ENCODE assay signal across 33 mouse cellular contexts in the genomic region with DNA sequence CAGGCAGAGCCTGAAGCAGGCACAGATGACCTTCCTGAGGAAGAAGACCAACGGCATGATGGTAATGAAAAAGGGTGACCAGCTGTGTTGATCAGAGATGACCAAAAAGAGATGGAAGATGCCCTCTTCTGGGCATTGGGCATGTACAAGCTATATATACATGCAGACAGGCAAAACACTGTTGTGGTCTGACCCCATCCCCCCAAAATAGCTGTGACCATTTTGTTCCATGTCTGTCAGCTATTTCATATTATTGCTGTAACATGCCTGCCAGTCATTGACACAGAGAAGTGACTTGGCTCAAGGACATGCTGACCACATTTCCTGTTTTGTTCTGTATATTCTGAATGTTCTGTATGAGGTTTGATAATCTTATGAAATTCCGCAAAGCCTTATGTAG. TPM values are rescaled to one million over a fixed set of nuclear protein-coding genes. Genes with fewer than 3 reads are reported as not detected.
DNase-seq lines count a peak whose midpoint lies in the region; ATAC-seq and TF ChIP-seq lines count a peak whose summit lies in the region.
"Had no signal": no experiment of that assay in that cellular context is flagged by ENCODE, and none has a peak within 500 bp of the region (broad histone marks: within the 10 kb centered on the region; RNA-seq: fewer than 3 reads in every experiment).

No protein-coding gene starts in this region.

- H3K9me3 ChIP-seq in heart, embryonic 12.5 days (replicated peaks) = peaks cover 4% of the 10 kb centered on the region; the same call in 1 of the 2 replicates
- H3K9me3 ChIP-seq: embryonic facial prominence, embryonic 13.5 days; forebrain, embryonic 12.5 days; heart, embryonic 13.5 days; limb, embryonic 10.5 days; limb, embryonic 15.5 days; midbrain, embryonic 15.5 days had no signal

- H3K9ac ChIP-seq in heart, embryonic 12.5 days = no peak overlapping the region
- H3K9ac ChIP-seq: embryonic facial prominence, embryonic 13.5 days; forebrain, embryonic 12.5 days; forebrain, postnatal 0 days; heart, embryonic 13.5 days; hindbrain, embryonic 14.5 days; limb, embryonic 15.5 days; liver, embryonic 14.5 days; lung, embryonic 14.5 days; midbrain, embryonic 15.5 days had no signal

- ATAC-seq in heart, embryonic 12.5 days (ENCODE audit: insufficient number of reproducible peaks, low FRiP score) = no peak
- peak; percentile 71 for ATAC-seq in neutrophil, adult 5-6 weeks (ENCODE audit: extremely low read depth, insufficient number of reproducible peaks, low FRiP score, poor library complexity, severe bottlenecking)
- ATAC-seq: activated CD4-positive, CD25-positive, alpha-beta regulatory T cell, adult 4 months; forebrain, postnatal 0 days; inflammation-experienced regulatory T-cells, adult 6 months; midbrain, embryonic 15.5 days had no signal

- WGBS in heart, embryonic 12.5 days = 76% methylated on average over 2 of the region's 2 CpGs
- WGBS in cerebellum, adult 2 months = 77% methylated on average over 2 of the region's 2 CpGs

- H3K4me2 ChIP-seq in heart, embryonic 12.5 days = no peak overlapping the region
- H3K4me2 ChIP-seq: embryonic facial prominence, embryonic 13.5 days; forebrain, embryonic 12.5 days; heart, embryonic 13.5 days; hindbrain, embryonic 14.5 days; limb, embryonic 15.5 days; lung, embryonic 14.5 days; midbrain, embryonic 15.5 days had no signal

- H3K4me1 ChIP-seq in heart, embryonic 12.5 days (replicated peaks) = peaks cover 16% of the 10 kb centered on the region
- peaks cover 19% of the 10 kb centered on the region for H3K4me1 ChIP-seq in bone marrow macrophage, adult 2 months (ENCODE audit: control insufficient read depth, insufficient read depth, low read length)
- no peaks in the 10 kb centered on the region for H3K4me1 ChIP-seq in cerebellum, adult 2 months (ENCODE audit: control insufficient read depth, insufficient read depth, low read length)
- H3K4me1 ChIP-seq: embryonic facial prominence, embryonic 13.5 days; forebrain, embryonic 12.5 days; limb, embryonic 10.5 days; limb, embryonic 15.5 days; midbrain, embryonic 15.5 days had no signal

- no peaks in the 10 kb centered on the region for H3K36me3 ChIP-seq in heart, embryonic 12.5 days
- H3K36me3 ChIP-seq: embryonic facial prominence, embryonic 13.5 days; forebrain, embryonic 12.5 days; heart, embryonic 13.5 days; limb, embryonic 10.5 days; limb, embryonic 15.5 days; midbrain, embryonic 15.5 days had no signal

- H3K27ac ChIP-seq in heart, embryonic 12.5 days (ENCODE audit: poor library complexity, severe bottlenecking) = no peak overlapping the region
- H3K27ac ChIP-seq in bone marrow macrophage, adult 2 months (ENCODE audit: insufficient read depth, low read depth, low read length) = peak overlapping the region; percentile 29
- H3K27ac ChIP-seq in cerebellum, adult 2 months (ENCODE audit: insufficient read depth, low read length) = no peak overlapping the region
- H3K27ac ChIP-seq: embryonic facial prominence, embryonic 13.5 days; forebrain, embryonic 12.5 days; heart, embryonic 13.5 days; hindbrain, embryonic 14.5 days; limb, embryonic 10.5 days; limb, embryonic 15.5 days; liver, embryonic 14.5 days; midbrain, embryonic 15.5 days had no signal

- H3K27me3 ChIP-seq in heart, embryonic 12.5 days (replicated peaks) = no peaks in the 10 kb centered on the region
- no peaks in the 10 kb centered on the region; the same call in 1 of the 2 replicates for H3K27me3 ChIP-seq in cerebellum, adult 2 months (ENCODE audit: control insufficient read depth, insufficient read depth, low read length)
- H3K27me3 ChIP-seq: embryonic facial prominence, embryonic 13.5 days; forebrain, embryonic 12.5 days; heart, embryonic 13.5 days; limb, embryonic 15.5 days; midbrain, embryonic 15.5 days had no signal

- DNase-seq in heart, adult 18-20 months = peak; percentile 12 to 14
- peak; percentile 26 for DNase-seq in induced T-regulatory cell, adult 2 months (ENCODE audit: low read depth)
- DNase-seq in cerebellum, adult 2 months = no peak
- DNase-seq in yolk sac, embryonic 10.5 days (ENCODE audit: low spot score) = no peak
- DNase-seq in layer of hippocampus, postnatal 36 days = no peak
- DNase-seq: adrenal gland, adult 2 months; adrenal gland, postnatal 36 days; cerebellum, adult 9-10 months; forebrain, postnatal 0 days; gastrocnemius, postnatal 10 days; heart, adult 11 months; heart, postnatal 10 days; kidney, adult 18-20 months; kidney, postnatal 4 days; lung, embryonic 14.5 days; lung, postnatal 36 days; right cerebral cortex, adult 18-20 months; spleen, adult 18-20 months; thymus, postnatal 25 days had no signal

- H3K4me3 ChIP-seq in heart, embryonic 12.5 days = no peak overlapping the region
- H3K4me3 ChIP-seq in bone marrow macrophage, adult 2 months (ENCODE audit: insufficient read depth, low read length) = no peak overlapping the region
- H3K4me3 ChIP-seq in cerebellum, adult 2 months (replicated peaks; ENCODE audit: insufficient read depth, low read depth, low read length) = no peak overlapping the region
- H3K4me3 ChIP-seq: embryonic facial prominence, embryonic 13.5 days; erythroblast, embryonic 14.5 days; forebrain, embryonic 12.5 days; heart, embryonic 13.5 days; limb, embryonic 10.5 days; limb, embryonic 15.5 days; midbrain, embryonic 15.5 days had no signal

- no peak for TF ChIP-seq POLR2A in bone marrow macrophage, adult 2 months (IDR thresholded peaks at IDR 0.05; ENCODE audit: borderline replicate concordance, low read depth, low read length)
- TF ChIP-seq POLR2A in cerebellum, adult 2 months (IDR thresholded peaks at IDR 0.05; ENCODE audit: borderline replicate concordance, insufficient read depth, low read length) = no peak

- TF ChIP-seq CTCF in bone marrow macrophage, adult 2 months (IDR thresholded peaks at IDR 0.05; ENCODE audit: low read depth, low read length) = no peak
- TF ChIP-seq CTCF in cerebellum, adult 2 months (IDR thresholded peaks at IDR 0.05; ENCODE audit: borderline replicate concordance, insufficient read depth, low read depth, low read length) = no peak

RNA-seq across cellular contexts. Expression of gene 1700017B05Rik, which starts 56.6 kb away (rescaled TPM):
- 10 to 100 TPM in 1 of 2 experiments, 1 to 10 TPM in 1; 8.9 to 11.5 TPM for total RNA-seq in heart, adult 18-20 months (2021)
- polyA plus RNA-seq in heart, embryonic 12.5 days (2016; fragmentation: Nextera tagmentation; extraction: Ambion mirVana) = 17.4 and 17.9 TPM in 2 replicates
- 16.3 and 17.5 TPM in 2 replicates for polyA plus RNA-seq in bone marrow macrophage, adult 2 months (2012; ENCODE audit: insufficient read depth, insufficient read length, missing spikeins)
- 17.3 and 18.4 TPM in 2 replicates for total RNA-seq in neutrophil, adult 5-6 weeks (2017)
- 4.9 and 6.0 TPM in 2 replicates for polyA plus RNA-seq in cerebellum, adult 2 months (2012; rRNA removed)
- 10 to 100 TPM; 31.7 to 33.8 TPM for total RNA-seq in layer of hippocampus, postnatal 36 days (2021)

Comparison
In these comparisons a context has a peak if more than half of its experiments do, and no peak if none do; other contexts are left out.
1. DNase-seq: peak in heart, adult 18-20 months (2 of 2) and induced T-regulatory cell, adult 2 months (single experiment); none in cerebellum, adult 2 months (0 of 2), yolk sac, embryonic 10.5 days (single experiment) and layer of hippocampus, postnatal 36 days (0 of 2).